Mouse (Mus musculus) stomach, postnatal 0 days (tissue): ENCODE measurements around the gene 4930548H24Rik.

Experiments used
- CTCF ChIP-seq: IDR thresholded peaks from 2 replicates; pipeline ENCODE4 v1.5.1; 2016; ENCODE audit warnings: antibody characterized with exemption, low read depth, mild to moderate bottlenecking, moderate library complexity
- EP300 ChIP-seq: optimal IDR thresholded peaks from 2 replicates; pipeline ENCODE3; 2016; ENCODE audit warnings: antibody characterized with exemption

DNA sequence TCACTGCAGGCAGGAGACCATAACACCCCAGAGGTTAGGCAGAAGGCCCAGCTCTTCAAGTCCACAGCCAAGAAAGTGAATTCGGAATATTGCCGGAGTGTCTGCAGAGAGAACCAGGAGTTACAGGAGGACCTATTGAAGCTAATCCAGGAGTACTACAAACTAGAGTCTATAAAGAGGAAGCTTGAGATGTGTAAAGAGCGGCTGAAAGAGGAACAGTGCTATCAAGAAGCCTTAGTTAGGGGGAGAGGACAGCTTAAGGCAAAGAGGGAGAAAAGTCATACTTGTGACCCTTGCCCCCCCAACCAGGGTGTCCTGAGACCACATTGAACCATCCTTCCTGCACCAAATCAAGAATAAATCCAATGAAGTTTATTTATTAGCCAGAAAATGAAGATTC lies 2.3 kb downstream of the 4930548H24Rik start:
- TF ChIP-seq CTCF: no peak
- TF ChIP-seq EP300: no peak
